Mouse (Mus musculus): ENCODE results near the gene Atp5l. TPM values are rescaled to one million over a fixed set of nuclear protein-coding genes. Genes with fewer than 3 reads are reported as not detected.

Gene Atp5l
- polyA plus RNA-seq, 2 experiments = 418 to 630 TPM

DNA sequence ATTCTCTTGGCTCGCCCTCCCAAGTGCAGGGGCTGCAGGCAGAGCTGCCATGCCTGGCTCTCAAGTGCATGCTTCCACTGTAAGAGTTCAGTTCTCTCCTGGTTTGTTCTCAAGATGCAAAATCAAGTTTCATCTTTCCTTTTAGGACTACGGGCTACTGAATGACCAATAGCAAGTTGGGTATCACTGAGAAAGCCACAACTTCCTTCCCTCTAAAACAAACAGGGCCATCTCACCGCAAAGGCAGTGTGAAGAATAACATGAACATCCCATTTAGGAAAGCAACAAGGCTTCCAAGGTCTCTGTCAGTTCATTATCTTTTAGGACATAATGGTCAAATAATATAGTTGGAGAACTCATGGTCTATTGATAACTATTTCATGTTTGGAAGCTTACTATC, 52.9 kb downstream of the Atp5l start:
- Histone ChIP-seq H3K27me3 (ENCODE audit: control insufficient read depth, insufficient read depth, low read length) (no peaks in the 10 kb centered on the region), H3K4me3 (ENCODE audit: insufficient read depth in 1 of 2, low read depth in 2 of 2, low read length in 2 of 2) (no peak overlapping the region), H3K9ac (replicated peaks) (no peak overlapping the region), H3K27ac (no peak overlapping the region), H3K4me1 (replicated peaks; ENCODE audit: control insufficient read depth in 2 of 2, insufficient read depth in 2 of 2, low read length in 1 of 2) (peaks cover 0 to 8% of the 10 kb centered on the region in 2 experiments; a peak in 2 of 4 replicates), H3K9me3 (ENCODE audit: control insufficient read depth, low read length) (no peaks in the 10 kb centered on the region), H3K36me3 (replicated peaks; ENCODE audit: control insufficient read depth, insufficient read depth, low read depth) (peaks cover 5% of the 10 kb centered on the region; the same call in 1 of the 2 replicates), H3K4me2 (ENCODE audit: low read depth) (no peak overlapping the region)
- TF ChIP-seq EP300 (IDR thresholded peaks at IDR 0.05; ENCODE audit: low read depth) (no peak), CTCF (IDR thresholded peaks at IDR 0.05; ENCODE audit: low read depth) (no peak)
- DNase-seq (ENCODE audit: low read depth in 3 of 3, low spot score in 3 of 3) (no peak), ATAC-seq (ENCODE audit: insufficient read depth) (no peak)
- 49% methylated on average over 3 of the region's 3 CpGs for WGBS (ENCODE audit: insufficient replicate concordance)

DNA sequence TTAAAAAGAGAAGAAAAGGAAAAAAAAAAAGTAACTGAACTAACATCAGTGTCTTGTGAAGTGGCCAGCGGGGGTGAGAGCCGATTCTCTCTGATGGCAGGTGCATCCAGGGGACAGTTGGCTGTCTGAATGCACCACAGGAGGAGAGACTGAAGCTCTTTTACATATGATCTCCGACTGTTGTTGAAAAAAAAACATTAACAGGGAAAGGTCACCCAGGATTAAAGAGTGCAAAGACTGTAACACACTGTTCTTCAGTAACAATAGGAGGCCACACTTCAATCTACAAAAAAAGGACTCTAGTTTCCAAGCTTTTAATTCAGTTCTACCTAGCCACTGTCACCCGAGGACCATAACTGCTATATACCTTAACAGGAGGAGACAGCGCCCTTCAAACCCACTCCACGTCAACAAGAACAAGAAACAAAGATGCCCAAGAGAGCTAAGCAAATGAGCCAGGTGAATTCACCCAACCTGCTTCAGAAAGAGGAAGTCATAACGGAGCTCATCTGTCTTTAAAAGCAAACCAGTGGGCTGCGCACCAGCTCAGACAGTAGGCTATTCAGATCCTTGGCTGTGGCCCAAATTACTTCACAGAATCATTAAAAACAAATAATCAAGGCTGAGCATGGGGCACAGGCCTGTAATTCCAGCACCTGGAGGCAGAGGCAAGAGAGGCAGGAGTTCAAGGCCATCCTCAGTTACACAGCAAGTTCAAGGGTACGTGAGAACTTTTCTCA, 53.9 kb downstream of the Atp5l start:
- Histone ChIP-seq H3K27ac (no peak overlapping the region), H3K4me2 (ENCODE audit: low read depth) (no peak overlapping the region), H3K36me3 (replicated peaks; ENCODE audit: control insufficient read depth, insufficient read depth, low read depth) (peaks cover 5% of the 10 kb centered on the region; the same call in 1 of the 2 replicates), H3K9ac (replicated peaks) (no peak overlapping the region), H3K4me1 (replicated peaks; ENCODE audit: control insufficient read depth in 2 of 2, insufficient read depth in 2 of 2, low read length in 1 of 2) (peaks cover 0 to 13% of the 10 kb centered on the region in 2 experiments; a peak in 2 of 4 replicates), H3K27me3 (ENCODE audit: control insufficient read depth, insufficient read depth, low read length) (no peaks in the 10 kb centered on the region), H3K4me3 (ENCODE audit: insufficient read depth in 1 of 2, low read depth in 2 of 2, low read length in 2 of 2) (no peak overlapping the region), H3K9me3 (ENCODE audit: control insufficient read depth, low read length) (no peaks in the 10 kb centered on the region)
- no peak for DNase-seq (ENCODE audit: low read depth in 3 of 3, low spot score in 3 of 3)
- no peak for TF ChIP-seq CTCF (IDR thresholded peaks at IDR 0.05; ENCODE audit: low read depth)
- WGBS (ENCODE audit: insufficient replicate concordance) = 66% methylated on average over 9 of the region's 9 CpGs
- ATAC-seq (ENCODE audit: insufficient read depth) = no peak

Other genes starting within 250 kb of the Atp5l start
- not detected in 2 replicates for gene Treh, start 247.5 kb downstream of the Atp5l start, polyA plus RNA-seq (2012; rRNA removed)
- gene Treh, start 247.5 kb downstream of the Atp5l start, polyA plus RNA-seq (2014; fragmentation: Nextera tagmentation; extraction: Ambion mirVana) = not detected in 2 replicates
- gene Phldb1, start 185.5 kb downstream of the Atp5l start, polyA plus RNA-seq (2012; rRNA removed) = 2.6 and 2.7 TPM in 2 replicates
- 1.6 and 2.3 TPM in 2 replicates for gene Phldb1, start 185.5 kb downstream of the Atp5l start, polyA plus RNA-seq (2014; fragmentation: Nextera tagmentation; extraction: Ambion mirVana)
- 26.6 and 33.5 TPM in 2 replicates for gene Arcn1, start 152.9 kb downstream of the Atp5l start, polyA plus RNA-seq (2012; rRNA removed)
- 84.1 and 88.5 TPM in 2 replicates for gene Arcn1, start 152.9 kb downstream of the Atp5l start, polyA plus RNA-seq (2014; fragmentation: Nextera tagmentation; extraction: Ambion mirVana)
- 8.8 and 11.3 TPM in 2 replicates for gene Ift46, start 152.8 kb downstream of the Atp5l start, polyA plus RNA-seq (2012; rRNA removed)
- gene Ift46, start 152.8 kb downstream of the Atp5l start, polyA plus RNA-seq (2014; fragmentation: Nextera tagmentation; extraction: Ambion mirVana) = 16.0 and 17.3 TPM in 2 replicates
- gene Tmem25, start 121.4 kb downstream of the Atp5l start, polyA plus RNA-seq (2012; rRNA removed) = 3.6 and 4.9 TPM in 2 replicates
- 1.3 and 1.9 TPM in 2 replicates for gene Tmem25, start 121.4 kb downstream of the Atp5l start, polyA plus RNA-seq (2014; fragmentation: Nextera tagmentation; extraction: Ambion mirVana)
- 40.4 and 43.5 TPM in 2 replicates for gene Ttc36, start 117.7 kb downstream of the Atp5l start, polyA plus RNA-seq (2012; rRNA removed)
- gene Ttc36, start 117.7 kb downstream of the Atp5l start, polyA plus RNA-seq (2014; fragmentation: Nextera tagmentation; extraction: Ambion mirVana) = 72.0 and 77.4 TPM in 2 replicates
- 2.3 and 3.0 TPM in 2 replicates for gene Kmt2a, start 39.4 kb downstream of the Atp5l start, polyA plus RNA-seq (2012; rRNA removed)
- 2.3 TPM in 2 replicates for gene Kmt2a, start 39.4 kb downstream of the Atp5l start, polyA plus RNA-seq (2014; fragmentation: Nextera tagmentation; extraction: Ambion mirVana)
- gene Ube4a, start 44.9 kb upstream of the Atp5l start, polyA plus RNA-seq (2012; rRNA removed) = 6.1 and 7.6 TPM in 2 replicates
- 11.6 and 13.1 TPM in 2 replicates for gene Ube4a, start 44.9 kb upstream of the Atp5l start, polyA plus RNA-seq (2014; fragmentation: Nextera tagmentation; extraction: Ambion mirVana)
- gene Cd3g, start 59.7 kb upstream of the Atp5l start, polyA plus RNA-seq (2012; rRNA removed) = 0.09 and 0.26 TPM in 2 replicates
- gene Cd3g, start 59.7 kb upstream of the Atp5l start, polyA plus RNA-seq (2014; fragmentation: Nextera tagmentation; extraction: Ambion mirVana) = 0.25 and 0.51 TPM in 2 replicates
- gene Cd3d, start 61.0 kb upstream of the Atp5l start, polyA plus RNA-seq (2012; rRNA removed) = 0.02 TPM in 1 of 2 replicates, not detected in the other
- 0.32 TPM in 1 of 2 replicates, not detected in the other for gene Cd3d, start 61.0 kb upstream of the Atp5l start, polyA plus RNA-seq (2014; fragmentation: Nextera tagmentation; extraction: Ambion mirVana)
- gene Cd3e, start 88.9 kb upstream of the Atp5l start, polyA plus RNA-seq (2012; rRNA removed) = not detected in 2 replicates
- not detected in 2 replicates for gene Cd3e, start 88.9 kb upstream of the Atp5l start, polyA plus RNA-seq (2014; fragmentation: Nextera tagmentation; extraction: Ambion mirVana)
- gene Mpzl2, start 119.1 kb upstream of the Atp5l start, polyA plus RNA-seq (2012; rRNA removed) = 4.4 and 4.9 TPM in 2 replicates
- gene Mpzl2, start 119.1 kb upstream of the Atp5l start, polyA plus RNA-seq (2014; fragmentation: Nextera tagmentation; extraction: Ambion mirVana) = 3.1 and 4.7 TPM in 2 replicates
- gene Mpzl3, start 134.4 kb upstream of the Atp5l start, polyA plus RNA-seq (2012; rRNA removed) = 0.33 and 0.44 TPM in 2 replicates
- 0.51 and 1.0 TPM in 2 replicates for gene Mpzl3, start 134.4 kb upstream of the Atp5l start, polyA plus RNA-seq (2014; fragmentation: Nextera tagmentation; extraction: Ambion mirVana)
- 0.03 and 0.09 TPM in 2 replicates for gene Jaml, start 158.4 kb upstream of the Atp5l start, polyA plus RNA-seq (2012; rRNA removed)
- 0.21 and 0.25 TPM in 2 replicates for gene Jaml, start 158.4 kb upstream of the Atp5l start, polyA plus RNA-seq (2014; fragmentation: Nextera tagmentation; extraction: Ambion mirVana)
- 0.13 and 0.15 TPM in 2 replicates for gene Scn2b, start 197.0 kb upstream of the Atp5l start, polyA plus RNA-seq (2012; rRNA removed)
- gene Scn2b, start 197.0 kb upstream of the Atp5l start, polyA plus RNA-seq (2014; fragmentation: Nextera tagmentation; extraction: Ambion mirVana) = 0.08 and 0.10 TPM in 2 replicates
- 0.03 and 0.06 TPM in 2 replicates for gene Scn4b, start 217.7 kb upstream of the Atp5l start, polyA plus RNA-seq (2012; rRNA removed)
- gene Scn4b, start 217.7 kb upstream of the Atp5l start, polyA plus RNA-seq (2014; fragmentation: Nextera tagmentation; extraction: Ambion mirVana) = 0.01 TPM in 1 of 2 replicates, not detected in the other